ENCODE assay signal across 15 mouse cellular contexts in the genomic region with DNA sequence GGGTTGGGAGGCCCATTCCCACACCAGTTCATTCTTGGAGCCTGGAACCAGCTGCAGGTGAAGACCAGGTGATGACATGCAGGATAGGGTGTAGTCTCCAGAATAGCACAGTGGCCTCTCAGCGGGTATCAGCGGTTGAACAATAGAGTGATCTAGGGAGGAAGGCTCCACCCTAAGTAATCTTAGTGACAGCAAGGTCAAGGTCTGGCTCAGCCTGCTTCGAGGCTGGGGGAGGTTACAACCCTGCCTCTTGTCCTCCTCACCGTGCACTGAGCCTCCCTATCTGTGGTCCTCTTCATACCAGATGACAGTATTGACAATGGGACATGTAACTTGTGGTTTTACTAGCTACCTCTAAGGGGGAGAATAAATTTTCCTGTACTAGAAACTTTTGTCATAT.
"Had no signal": no experiment of that assay in that cellular context is flagged by ENCODE, and none has a peak within 500 bp of the region (broad histone marks: within the 10 kb centered on the region; RNA-seq: fewer than 3 reads in every experiment).

No protein-coding gene starts in this region.

- H3K4me2 ChIP-seq: neural tube, embryonic 13.5 days; neural tube, embryonic 15.5 days; stomach, embryonic 15.5 days had no signal

- H3K9me3 ChIP-seq: neural tube, embryonic 13.5 days; neural tube, embryonic 15.5 days; stomach, embryonic 15.5 days had no signal

- H3K4me1 ChIP-seq: neural tube, embryonic 13.5 days; neural tube, embryonic 15.5 days; stomach, embryonic 15.5 days had no signal

- H3K36me3 ChIP-seq: neural tube, embryonic 13.5 days; neural tube, embryonic 15.5 days; stomach, embryonic 15.5 days had no signal

- H3K9ac ChIP-seq: neural tube, embryonic 13.5 days; neural tube, embryonic 15.5 days; stomach, embryonic 15.5 days had no signal

- H3K27ac ChIP-seq: neural tube, embryonic 13.5 days; neural tube, embryonic 15.5 days; stomach, embryonic 15.5 days; stomach, postnatal 0 days had no signal

- H3K4me3 ChIP-seq: neural tube, embryonic 13.5 days; neural tube, embryonic 15.5 days; stomach, embryonic 15.5 days had no signal

- H3K27me3 ChIP-seq: neural tube, embryonic 13.5 days; neural tube, embryonic 15.5 days had no signal

- DNase-seq: right cerebral cortex, adult 18-20 months; right cerebral cortex, postnatal 14 days; right cerebral cortex, postnatal 25 days; right cerebral cortex, postnatal 4 days; spleen, adult 18-20 months; thymus, adult 18-20 months; thymus, adult 2 months; thymus, postnatal 14 days; thymus, postnatal 25 days; thymus, postnatal 36 days; thymus, postnatal 4 days had no signal
